Mouse (Mus musculus): ENCODE data around the gene Kcnk3. TPM values are rescaled to one million over a fixed set of nuclear protein-coding genes. Genes with fewer than 3 reads are reported as not detected.

Gene Kcnk3
- polyA plus RNA-seq, 1 experiment: 0.11 TPM

DNA sequence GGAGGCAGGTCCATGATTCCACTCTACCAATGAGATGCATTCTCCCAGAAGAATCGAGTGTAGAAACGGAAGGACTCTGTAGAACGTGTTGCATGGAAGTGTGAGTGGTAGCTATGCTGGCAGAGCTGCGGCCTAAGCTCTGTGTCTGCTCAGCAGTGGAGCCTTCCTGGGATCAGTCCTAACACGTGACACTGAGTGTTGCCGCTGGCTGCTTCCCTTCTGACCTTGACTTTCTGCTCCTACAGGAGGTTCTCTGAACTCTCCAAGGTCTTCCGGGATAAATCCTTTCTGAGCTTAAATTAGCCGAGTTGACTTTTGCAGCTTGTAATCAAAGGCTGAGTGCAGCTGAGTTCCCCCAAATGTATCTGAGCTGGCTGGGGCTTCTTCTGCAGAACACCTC lies 13.6 kb upstream of the Kcnk3 start:
- no peak overlapping the region for H3ac ChIP-seq (ENCODE audit: control insufficient read depth, insufficient read length)
- no peaks in the 10 kb centered on the region for H3K36me3 ChIP-seq (ENCODE audit: control insufficient read depth, insufficient read depth)
- H3K79me2 ChIP-seq (ENCODE audit: control insufficient read depth, insufficient read depth): no peaks in the 10 kb centered on the region
- peaks cover 29% of the 10 kb centered on the region for H3K27me3 ChIP-seq (ENCODE audit: control insufficient read depth, insufficient read depth, insufficient read length)
- TF ChIP-seq CEBPB (IDR thresholded peaks at IDR 0.05; ENCODE audit: insufficient read depth, poor library complexity, severe bottlenecking) (no peak), E2F4 (IDR thresholded peaks at IDR 0.05; ENCODE audit: insufficient read depth) (no peak), SRF (IDR thresholded peaks at IDR 0.05; ENCODE audit: control insufficient read depth, insufficient read length, low read depth) (no peak), MAX (IDR thresholded peaks at IDR 0.05; ENCODE audit: low read depth) (no peak), USF1 (IDR thresholded peaks at IDR 0.05; ENCODE audit: low read depth) (no peak), MYOG (IDR thresholded peaks at IDR 0.05; ENCODE audit: control insufficient read depth in 1 of 3, insufficient read depth in 1 of 3, insufficient read length in 2 of 3, low read depth in 2 of 3) (no peak), REST (IDR thresholded peaks at IDR 0.05; ENCODE audit: insufficient read depth, insufficient read length) (no peak), TCF12 (IDR thresholded peaks at IDR 0.05; ENCODE audit: insufficient read depth, poor library complexity, severe bottlenecking) (no peak), POLR2A (IDR thresholded peaks at IDR 0.05; ENCODE audit: insufficient read length, low read depth) (no peak), POLR2AphosphoS2 (IDR thresholded peaks at IDR 0.05; ENCODE audit: insufficient read length, low read depth) (no peak), TCF3 (IDR thresholded peaks at IDR 0.05; ENCODE audit: insufficient read length, low read depth) (no peak), MYOD1 (IDR thresholded peaks at IDR 0.05; ENCODE audit: control insufficient read depth in 1 of 3, insufficient read length in 2 of 3, low read depth in 2 of 3) (no peak)
- no peak overlapping the region for H3K4me3 ChIP-seq
- no peak overlapping the region for H3K4me2 ChIP-seq (ENCODE audit: low read depth)

DNA sequence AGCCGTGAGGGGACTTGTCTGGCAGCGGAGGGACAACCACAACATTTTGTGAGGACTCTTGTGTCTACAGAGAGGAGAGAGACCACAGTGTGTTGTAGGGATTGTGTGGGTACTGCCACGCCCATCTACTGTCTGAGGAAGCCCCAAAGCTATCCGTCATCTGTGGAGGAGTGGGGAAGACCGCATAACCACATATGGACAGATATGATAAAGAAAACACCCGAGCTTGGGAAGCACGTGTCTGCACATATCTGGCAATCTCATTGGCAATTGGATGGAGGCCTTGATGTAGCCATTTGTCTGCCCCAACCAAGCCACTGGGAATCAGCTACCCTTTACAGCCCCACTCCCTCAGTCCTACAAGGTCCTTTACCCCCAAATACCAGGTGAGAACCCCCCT lies 11.7 kb upstream of the Kcnk3 start:
- Histone ChIP-seq H3K79me2 (ENCODE audit: control insufficient read depth, insufficient read depth) (no peaks in the 10 kb centered on the region), H3K4me3 (no peak overlapping the region), H3K36me3 (ENCODE audit: control insufficient read depth, insufficient read depth) (no peaks in the 10 kb centered on the region), H3K27me3 (ENCODE audit: control insufficient read depth, insufficient read depth, insufficient read length) (peaks cover 40% of the 10 kb centered on the region), H3K4me2 (ENCODE audit: low read depth) (no peak overlapping the region), H3ac (ENCODE audit: control insufficient read depth, insufficient read length) (no peak overlapping the region)
- TF ChIP-seq POLR2A (IDR thresholded peaks at IDR 0.05; ENCODE audit: insufficient read length, low read depth) (no peak), MYOG (IDR thresholded peaks at IDR 0.05; ENCODE audit: control insufficient read depth in 1 of 3, insufficient read depth in 1 of 3, insufficient read length in 2 of 3, low read depth in 2 of 3) (no peak), TCF12 (IDR thresholded peaks at IDR 0.05; ENCODE audit: insufficient read depth, poor library complexity, severe bottlenecking) (no peak), MYOD1 (IDR thresholded peaks at IDR 0.05; ENCODE audit: control insufficient read depth in 1 of 3, insufficient read length in 2 of 3, low read depth in 2 of 3) (no peak), SRF (IDR thresholded peaks at IDR 0.05; ENCODE audit: control insufficient read depth, insufficient read length, low read depth) (no peak), USF1 (IDR thresholded peaks at IDR 0.05; ENCODE audit: low read depth) (no peak)

DNA sequence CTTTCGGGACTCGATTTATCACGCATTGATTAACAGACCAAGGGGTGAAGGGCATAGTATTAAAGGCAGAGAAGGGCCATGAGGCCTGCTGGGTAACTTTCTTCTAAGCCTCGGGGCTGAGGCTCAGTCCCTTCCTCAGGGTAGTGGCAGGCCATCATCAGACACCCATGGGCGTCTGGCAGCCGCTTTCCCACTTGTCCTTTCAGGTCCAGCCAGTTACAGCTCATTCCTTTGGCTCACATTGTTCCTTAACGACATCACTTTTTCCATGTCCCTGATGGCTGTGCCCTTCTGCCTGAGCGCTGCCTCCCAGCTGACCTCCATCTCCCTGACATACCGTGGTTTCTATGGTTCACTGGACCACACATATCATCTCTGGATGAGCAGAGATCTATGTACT lies 10.7 kb upstream of the Kcnk3 start:
- no peak for TF ChIP-seq POLR2A (IDR thresholded peaks at IDR 0.05; ENCODE audit: insufficient read length, low read depth)
- no peak for TF ChIP-seq MAX (IDR thresholded peaks at IDR 0.05; ENCODE audit: low read depth)
- TF ChIP-seq TCF12 (IDR thresholded peaks at IDR 0.05; ENCODE audit: insufficient read depth, poor library complexity, severe bottlenecking): no peak
- TF ChIP-seq TCF3 (IDR thresholded peaks at IDR 0.05; ENCODE audit: insufficient read length, low read depth): no peak
- no peak for TF ChIP-seq MYOG (IDR thresholded peaks at IDR 0.05; ENCODE audit: control insufficient read depth in 1 of 3, insufficient read depth in 1 of 3, insufficient read length in 2 of 3, low read depth in 2 of 3)
- no peak for TF ChIP-seq SRF (IDR thresholded peaks at IDR 0.05; ENCODE audit: control insufficient read depth, insufficient read length, low read depth)
- no peak for TF ChIP-seq MYOD1 (IDR thresholded peaks at IDR 0.05; ENCODE audit: control insufficient read depth in 1 of 3, insufficient read length in 2 of 3, low read depth in 2 of 3)
- TF ChIP-seq CEBPB (IDR thresholded peaks at IDR 0.05; ENCODE audit: insufficient read depth, poor library complexity, severe bottlenecking): no peak
- no peak for TF ChIP-seq USF1 (IDR thresholded peaks at IDR 0.05; ENCODE audit: low read depth)
- TF ChIP-seq POLR2AphosphoS2 (IDR thresholded peaks at IDR 0.05; ENCODE audit: insufficient read length, low read depth): no peak
- TF ChIP-seq E2F4 (IDR thresholded peaks at IDR 0.05; ENCODE audit: insufficient read depth): no peak
- TF ChIP-seq REST (IDR thresholded peaks at IDR 0.05; ENCODE audit: insufficient read depth, insufficient read length): no peak
- H3K36me3 ChIP-seq (ENCODE audit: control insufficient read depth, insufficient read depth): no peaks in the 10 kb centered on the region

DNA sequence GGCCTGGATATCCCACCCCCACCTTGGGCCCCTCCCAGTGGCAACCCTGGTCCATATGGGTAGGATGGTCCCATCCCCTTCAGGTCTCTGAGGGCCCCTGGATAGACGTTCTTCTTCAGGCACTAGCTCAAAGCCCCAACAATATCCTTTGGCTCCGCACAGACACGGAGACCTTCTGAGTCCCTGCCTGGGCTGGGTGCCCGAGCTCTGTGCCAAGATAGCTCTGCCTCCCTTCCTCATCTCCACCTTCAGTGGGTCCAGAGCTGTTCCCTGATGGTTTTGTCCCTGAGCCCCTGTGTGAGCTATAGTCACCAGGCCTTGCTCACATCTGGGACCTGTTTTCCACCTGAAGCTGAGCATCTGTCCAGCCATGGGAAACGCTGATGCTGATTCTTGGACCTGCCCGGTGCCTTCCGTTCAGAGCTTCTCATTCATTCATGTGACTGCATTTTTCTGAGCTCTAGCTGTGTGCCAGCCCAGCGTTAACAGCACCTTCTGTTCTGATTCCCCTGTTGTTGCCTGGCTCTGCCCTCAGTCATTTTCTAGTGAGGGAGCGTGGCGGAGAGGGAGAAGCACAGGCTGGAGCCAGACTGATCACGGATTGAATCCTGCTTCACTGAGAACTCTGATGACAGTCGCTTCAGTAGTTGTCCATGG lies 10.2 kb upstream of the Kcnk3 start:
- Histone ChIP-seq H3K4me2 (ENCODE audit: low read depth) (no peak overlapping the region), H3ac (ENCODE audit: control insufficient read depth, insufficient read length) (no peak overlapping the region), H3K79me2 (ENCODE audit: control insufficient read depth, insufficient read depth) (no peaks in the 10 kb centered on the region), H3K27me3 (ENCODE audit: control insufficient read depth, insufficient read depth, insufficient read length) (peaks cover 50% of the 10 kb centered on the region), H3K36me3 (ENCODE audit: control insufficient read depth, insufficient read depth) (no peaks in the 10 kb centered on the region), H3K4me3 (no peak overlapping the region)
- no peak for TF ChIP-seq CEBPB (IDR thresholded peaks at IDR 0.05; ENCODE audit: insufficient read depth, poor library complexity, severe bottlenecking)
- TF ChIP-seq SRF (IDR thresholded peaks at IDR 0.05; ENCODE audit: control insufficient read depth, insufficient read length, low read depth): no peak
- TF ChIP-seq MAX (IDR thresholded peaks at IDR 0.05; ENCODE audit: low read depth): no peak
- TF ChIP-seq E2F4 (IDR thresholded peaks at IDR 0.05; ENCODE audit: insufficient read depth): no peak
- no peak for TF ChIP-seq USF1 (IDR thresholded peaks at IDR 0.05; ENCODE audit: low read depth)
- no peak for TF ChIP-seq MYOG (IDR thresholded peaks at IDR 0.05; ENCODE audit: control insufficient read depth in 1 of 3, insufficient read depth in 1 of 3, insufficient read length in 2 of 3, low read depth in 2 of 3)
- no peak for TF ChIP-seq MYOD1 (IDR thresholded peaks at IDR 0.05; ENCODE audit: control insufficient read depth in 1 of 3, insufficient read length in 2 of 3, low read depth in 2 of 3)
- no peak for TF ChIP-seq TCF12 (IDR thresholded peaks at IDR 0.05; ENCODE audit: insufficient read depth, poor library complexity, severe bottlenecking)
- TF ChIP-seq POLR2AphosphoS2 (IDR thresholded peaks at IDR 0.05; ENCODE audit: insufficient read length, low read depth): no peak
- TF ChIP-seq REST (IDR thresholded peaks at IDR 0.05; ENCODE audit: insufficient read depth, insufficient read length): no peak

More for the DNA sequence above, 10.7 kb upstream of the Kcnk3 start:
- no peak overlapping the region for H3K4me3 ChIP-seq
- H3K4me2 ChIP-seq (ENCODE audit: low read depth): no peak overlapping the region
- H3K79me2 ChIP-seq (ENCODE audit: control insufficient read depth, insufficient read depth): no peaks in the 10 kb centered on the region
- H3ac ChIP-seq (ENCODE audit: control insufficient read depth, insufficient read length): no peak overlapping the region
- H3K27me3 ChIP-seq (ENCODE audit: control insufficient read depth, insufficient read depth, insufficient read length): peaks cover 46% of the 10 kb centered on the region
